In genomic region chr5:34525663-34526476, GRCm38 (mm10) we compare ENCODE assay signal across 8 mouse cellular contexts. TPM values are rescaled to one million over a fixed set of nuclear protein-coding genes. Genes with fewer than 3 reads are reported as not detected.
DNase-seq lines count a peak whose midpoint lies in the region; ATAC-seq and TF ChIP-seq lines count a peak whose summit lies in the region.

Gene Sh3bp2 (plus strand): TSS chr5:34525838.

- no peaks in the 10 kb centered on the region for H3K36me3 ChIP-seq in intestine, postnatal 0 days (ENCODE audit: control insufficient read depth, insufficient read depth)
- no peaks in the 10 kb centered on the region for H3K36me3 ChIP-seq in midbrain, embryonic 11.5 days (ENCODE audit: control insufficient read depth, insufficient read depth, low read length)

- peak within 1 kb of the TSS; percentile 54 for H3K4me3 ChIP-seq in intestine, postnatal 0 days (ENCODE audit: low read depth, low read length)
- H3K4me3 ChIP-seq in midbrain, embryonic 11.5 days (ENCODE audit: low read depth, low read length) = peak within 1 kb of the TSS; percentile 24

- H3K4me2 ChIP-seq in intestine, postnatal 0 days (replicated peaks; ENCODE audit: low read depth) = peak within 1 kb of the TSS; percentile 90
- H3K4me2 ChIP-seq in midbrain, embryonic 11.5 days = peak within 1 kb of the TSS; percentile 38

- intact Hi-C loops in left cerebral cortex, postnatal 4 days (cut with DNase I) = no loop called here

- TF ChIP-seq CTCF in intestine, postnatal 0 days (IDR thresholded peaks at IDR 0.05; ENCODE audit: low read depth) = peak; percentile 45; the same call in 1 of the 2 replicates

- WGBS in intestine, postnatal 0 days = 3% methylated on average over 38 of the region's 38 CpGs
- WGBS in midbrain, embryonic 11.5 days = 3% methylated on average over 38 of the region's 38 CpGs

- peak within 1 kb of the TSS; percentile 62 for H3K9ac ChIP-seq in intestine, postnatal 0 days (ENCODE audit: low read depth, low read length)
- H3K9ac ChIP-seq in midbrain, embryonic 11.5 days (ENCODE audit: low read length) = peak within 1 kb of the TSS; percentile 14; the same call in 1 of the 2 replicates

- H3K27ac ChIP-seq in intestine, postnatal 0 days (ENCODE audit: low read depth, low read length) = no peak within 1 kb of the TSS; the same call in 1 of the 2 replicates
- H3K27ac ChIP-seq in midbrain, embryonic 11.5 days (ENCODE audit: low read depth, low read length) = no peak within 1 kb of the TSS

- ATAC-seq in intestine, postnatal 0 days = peak; percentile 86
- ATAC-seq in midbrain, embryonic 11.5 days (ENCODE audit: low FRiP score) = peak; percentile 94

- H3K9me3 ChIP-seq in intestine, postnatal 0 days (ENCODE audit: control insufficient read depth) = no peaks in the 10 kb centered on the region
- no peaks in the 10 kb centered on the region for H3K9me3 ChIP-seq in midbrain, embryonic 11.5 days (ENCODE audit: control insufficient read depth, low read length)

- DNase-seq in adrenal gland, adult 8-10 months = peak; percentile 92
- peak; percentile 95 for DNase-seq in embryo, embryonic 9.5 days (ENCODE audit: extremely low spot score)
- no peak for DNase-seq in gonadal fat pad, adult 2 months (ENCODE audit: low read depth)
- DNase-seq in left cerebral cortex, postnatal 4 days = peak; percentile 90
- DNase-seq in midbrain, embryonic 11.5 days (ENCODE audit: low spot score, missing footprints) = peak; percentile 98
- DNase-seq in right cerebral cortex, postnatal 4 days = peak; percentile 72
- DNase-seq in yolk sac, embryonic 10.5 days (ENCODE audit: low spot score) = peak; percentile 93

- H3K4me1 ChIP-seq in intestine, postnatal 0 days (replicated peaks; ENCODE audit: control insufficient read depth, insufficient read depth, low read length) = peaks cover 3% of the 10 kb centered on the region
- no peaks in the 10 kb centered on the region for H3K4me1 ChIP-seq in midbrain, embryonic 11.5 days (ENCODE audit: control insufficient read depth, insufficient read depth, low read length)

- no peaks in the 10 kb centered on the region for H3K27me3 ChIP-seq in intestine, postnatal 0 days (replicated peaks; ENCODE audit: control insufficient read depth, insufficient read depth, low read length)
- H3K27me3 ChIP-seq in midbrain, embryonic 11.5 days (ENCODE audit: control insufficient read depth, insufficient read depth, low read length) = peaks cover 4% of the 10 kb centered on the region

RNA-seq across cellular contexts. Expression of gene Sh3bp2, which starts in this region (rescaled TPM):
- total RNA-seq in adrenal gland, adult 8-10 months (2022) = 10 to 100 TPM; 11.5 to 23.9 (median 17.8) TPM
- 16.2 and 16.6 TPM in 2 replicates for polyA plus RNA-seq in gonadal fat pad, adult 2 months (2012; rRNA removed)
- polyA plus RNA-seq in intestine, postnatal 0 days (2015; fragmentation: Nextera tagmentation; extraction: Ambion mirVana) = 3.6 and 6.1 TPM in 2 replicates
- 10 to 100 TPM; 28.9 to 29.7 TPM for total RNA-seq in left cerebral cortex, postnatal 4 days (2021)
- 7.0 and 12.4 TPM in 2 replicates for polyA plus RNA-seq in midbrain, embryonic 11.5 days (2014; fragmentation: Nextera tagmentation; extraction: Ambion mirVana)
